Mouse (Mus musculus): ENCODE data around the gene Gm3696.
A peak's percentile ranks its signal among the peaks of the same experiment; 100 is the strongest.
"Not testable (repeated sequence)": the region's sequence is repeated elsewhere in the genome, so short reads cannot be mapped to it uniquely, and the experiment has no call there.

Gm3696 gene

GRCm38 (mm10) chr14:7100521-7100920 lies at the start of gene Gm3696:
TSS of gene Gm3696 (minus strand) at chr14:7100621.
- not testable (repeated sequence) for DNase-seq (ENCODE audit: low spot score in 2 of 2)

DNA sequence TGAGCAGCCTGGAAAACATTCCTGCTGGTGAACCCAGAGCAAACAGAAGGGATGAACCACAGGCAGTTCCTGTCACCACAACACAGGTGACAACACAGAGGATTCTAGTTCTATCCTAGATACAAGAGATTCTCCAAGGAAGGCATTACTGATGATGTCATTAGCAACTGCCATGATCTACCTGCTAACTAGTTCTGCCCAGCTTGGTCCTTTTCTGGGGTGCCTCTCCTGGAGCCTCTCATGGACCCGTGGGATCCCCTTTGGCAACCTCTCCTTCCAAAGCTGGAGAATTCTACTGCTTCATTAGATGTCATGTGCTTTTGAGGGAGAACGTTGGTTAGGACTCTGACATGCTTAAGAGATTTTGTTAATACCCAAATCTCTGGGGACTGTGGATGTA lies 24.9 kb upstream of the Gm3696 start, which contains the start of gene Gm6676:
Gm6676 (minus strand) TSS at position 101 of the 400 bp plus-strand sequence.
- not testable (repeated sequence) for DNase-seq (ENCODE audit: low spot score in 2 of 2)

GRCm38 (mm10) chr14:7105124-7105802 lies 4.8 kb upstream of the Gm3696 start:
- DNase-seq (ENCODE audit: low spot score in 2 of 2) = peak in 1 of 2 experiments; percentile 8

- DNase-seq (ENCODE audit: low spot score in 2 of 2) = not testable (repeated sequence)
Measured at GRCm38 (mm10) chr14:7044870-7045269, 55.6 kb downstream of the Gm3696 start, which contains the start of gene Gm3685. TSS of gene Gm3685 (minus strand) at chr14:7044970.
